ENCODE assay signal across 22 mouse cellular contexts in the genomic region with DNA sequence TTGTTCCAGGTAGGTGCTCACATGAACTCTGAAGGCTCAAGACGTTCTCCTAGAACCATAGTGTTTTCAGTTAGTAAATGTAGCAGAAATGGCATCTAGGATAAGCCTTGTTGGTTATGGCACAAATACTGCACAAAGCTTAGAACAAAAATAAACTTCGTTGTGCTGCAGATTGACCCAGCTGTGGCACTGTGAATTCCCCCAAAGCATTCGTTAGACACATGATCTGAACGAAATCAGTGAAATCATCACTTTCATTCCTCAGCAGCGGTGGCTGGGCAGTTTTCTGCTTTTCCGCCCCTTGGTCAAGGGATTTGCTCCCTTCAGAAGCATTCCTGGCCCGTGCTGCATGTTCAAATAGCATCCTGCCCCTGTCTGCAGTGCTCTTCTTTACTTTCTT. TPM values are rescaled to one million over a fixed set of nuclear protein-coding genes. Genes with fewer than 3 reads are reported as not detected.
A peak's percentile ranks its signal among the peaks of the same experiment; 100 is the strongest.
DNase-seq lines count a peak whose midpoint lies in the region; ATAC-seq and TF ChIP-seq lines count a peak whose summit lies in the region.
"Had no signal": no experiment of that assay in that cellular context is flagged by ENCODE, and none has a peak within 500 bp of the region (broad histone marks: within the 10 kb centered on the region; RNA-seq: fewer than 3 reads in every experiment).

No protein-coding gene starts in this region.

- TF ChIP-seq CTCF in CH12.LX (conservative IDR thresholded peaks at IDR 0.05 in 1 of 2, IDR thresholded peaks at IDR 0.05 in 1 of 2; ENCODE audit: low read depth in 2 of 2, low read length in 2 of 2): no peak

- ATAC-seq in heart, embryonic 12.5 days (ENCODE audit: insufficient number of reproducible peaks, low FRiP score): no peak
- ATAC-seq: activated CD4-positive, CD25-positive, alpha-beta regulatory T cell, adult 4 months; CD4-positive, CD25-positive, alpha-beta regulatory T cell, adult 4 months; Patski had no signal

- dilution Hi-C loops in CH12.LX (cut with MboI; ENCODE audit: extremely low pct_ligation_motif_present, extremely low pct_unique_long_range_greater_than_20kb, low sequenced_read_pairs): no loop called here

- H3K27me3 ChIP-seq in heart, embryonic 10.5 days (ENCODE audit: insufficient read depth, poor library complexity, severe bottlenecking): no peaks in the 10 kb centered on the region
- no peaks in the 10 kb centered on the region for H3K27me3 ChIP-seq in heart, embryonic 12.5 days (replicated peaks)
- no peaks in the 10 kb centered on the region for H3K27me3 ChIP-seq in CH12.LX (replicated peaks)
- H3K27me3 ChIP-seq: Patski had no signal

- 89% methylated on average over 7 of the region's 7 CpGs for WGBS in heart, embryonic 10.5 days
- WGBS in heart, embryonic 12.5 days: 89% methylated on average over 7 of the region's 7 CpGs

- no peak overlapping the region for H3K4me3 ChIP-seq in heart, embryonic 10.5 days
- no peak overlapping the region for H3K4me3 ChIP-seq in heart, embryonic 12.5 days
- no peak overlapping the region for H3K4me3 ChIP-seq in CH12.LX (replicated peaks in 1 of 3; ENCODE audit: low read depth in 2 of 3, low read length in 2 of 3, poor library complexity in 1 of 3)

- H3K9me3 ChIP-seq in heart, embryonic 10.5 days: no peaks in the 10 kb centered on the region
- no peaks in the 10 kb centered on the region for H3K9me3 ChIP-seq in heart, embryonic 12.5 days (replicated peaks)
- H3K9me3 ChIP-seq in CH12.LX (replicated peaks; ENCODE audit: low read length): peaks cover 2% of the 10 kb centered on the region
- H3K9me3 ChIP-seq: G1E had no signal

- TF ChIP-seq RAD21 in CH12.LX (IDR thresholded peaks at IDR 0.05; ENCODE audit: low read depth, low read length): no peak

- H3K4me1 ChIP-seq in heart, embryonic 10.5 days: no peaks in the 10 kb centered on the region
- no peaks in the 10 kb centered on the region for H3K4me1 ChIP-seq in heart, embryonic 12.5 days (replicated peaks)
- H3K4me1 ChIP-seq in CH12.LX (ENCODE audit: control insufficient read depth in 1 of 2, insufficient read depth in 2 of 2): peaks cover 10 to 36% of the 10 kb centered on the region in 2 experiments

- H3K9ac ChIP-seq in heart, embryonic 12.5 days: no peak overlapping the region
- no peak overlapping the region for H3K9ac ChIP-seq in CH12.LX (ENCODE audit: insufficient read depth, low read depth)

- DNase-seq in heart, embryonic 10.5 days (ENCODE audit: low spot score): peak; percentile 28
- peak; percentile 21 for DNase-seq in A20 (ENCODE audit: low read depth, low spot score)
- peak; percentile 38 for DNase-seq in CH12.LX (ENCODE audit: extremely low read depth)
- no peak for DNase-seq in frontal cortex, adult 2 months (ENCODE audit: extremely low spot score in 1 of 2, low spot score in 1 of 2)
- DNase-seq in kidney, adult 9 months: no peak
- DNase-seq: adrenal gland, adult 2 months; adrenal gland, adult 8-10 months; adrenal gland, postnatal 10 days; adrenal gland, postnatal 14 days; adrenal gland, postnatal 25 days; adrenal gland, postnatal 36 days; B cell, adult 2 months; cerebellum, adult 11 months; cerebellum, adult 11-12 months; cerebellum, adult 18-20 months; cerebellum, adult 2 months; cerebellum, adult 8-10 months had no signal

- H3K27ac ChIP-seq in heart, embryonic 10.5 days: no peak overlapping the region
- H3K27ac ChIP-seq in heart, embryonic 12.5 days (ENCODE audit: poor library complexity, severe bottlenecking): no peak overlapping the region
- peak overlapping the region; percentile 46; the same call in 1 of the 2 replicates for H3K27ac ChIP-seq in CH12.LX (ENCODE audit: insufficient read depth, low read depth)

- peak; percentile 85 for TF ChIP-seq EP300 in CH12.LX (IDR thresholded peaks at IDR 0.05; ENCODE audit: low read length)

- no peak overlapping the region for H3K4me2 ChIP-seq in heart, embryonic 12.5 days
- H3K4me2 ChIP-seq in CH12.LX (ENCODE audit: insufficient read depth, low read depth, poor library complexity, severe bottlenecking): 0 out of 2 replicates have a peak overlapping the region, but pooled peaks have one; percentile 32

- in situ Hi-C loops in CH12.LX (cut with MboI; ENCODE audit: low pct_ligation_motif_present, low pct_unique_long_range_greater_than_20kb, low sequenced_read_pairs): no loop called here

- H3K36me3 ChIP-seq in heart, embryonic 10.5 days: peaks cover 21% of the 10 kb centered on the region
- peaks cover 33% of the 10 kb centered on the region for H3K36me3 ChIP-seq in heart, embryonic 12.5 days
- peaks cover 26 to 50% of the 10 kb centered on the region in 2 experiments for H3K36me3 ChIP-seq in CH12.LX (replicated peaks in 1 of 2; ENCODE audit: control insufficient read depth in 1 of 2, insufficient read depth in 1 of 2, low read length in 1 of 2)

- TF ChIP-seq POLR2A in CH12.LX (IDR thresholded peaks at IDR 0.05; ENCODE audit: low read depth, low read length): no peak

- H3K79me2 ChIP-seq in CH12.LX (replicated peaks; ENCODE audit: control insufficient read depth, extremely low read depth, insufficient read depth, poor library complexity, severe bottlenecking): 0 out of 2 replicates have a peak, but pooled peaks cover 2% of the 10 kb centered on the region

TF ChIP-seq in CH12.LX, 34 proteins besides CTCF, POLR2A, EP300 and RAD21:
- TF ChIP-seq SMC3 (IDR thresholded peaks at IDR 0.05; ENCODE audit: low read depth, low read length): no peak; the same call in 1 of the 2 replicates
- TF ChIP-seq NRF1 (IDR thresholded peaks at IDR 0.05; ENCODE audit: low read depth, low read length): no peak
- peak; percentile 86 for TF ChIP-seq MEF2A (IDR thresholded peaks at IDR 0.05; ENCODE audit: borderline replicate concordance, low read depth, low read length)
- no peak for TF ChIP-seq CHD1 (IDR thresholded peaks at IDR 0.05; ENCODE audit: low read depth, low read length)
- peak; percentile 86 for TF ChIP-seq BHLHE40 (IDR thresholded peaks at IDR 0.05; ENCODE audit: low read depth, low read length)
- 0 out of 2 replicates have a peak, but pooled peaks have one; percentile 43 for TF ChIP-seq MAX (IDR thresholded peaks at IDR 0.05; ENCODE audit: low read length)
- TF ChIP-seq MXI1 (IDR thresholded peaks at IDR 0.05; ENCODE audit: low read depth, low read length): peak; percentile 50; the same call in 1 of the 2 replicates
- no peak for TF ChIP-seq ZNF384 (IDR thresholded peaks at IDR 0.05; ENCODE audit: low read depth, low read length)
- TF ChIP-seq CHD2 (IDR thresholded peaks at IDR 0.05; ENCODE audit: low read length): 0 out of 2 replicates have a peak, but pooled peaks have one; percentile 39
- TF ChIP-seq IRF4 (IDR thresholded peaks at IDR 0.05; ENCODE audit: low read depth, low read length): peak; percentile 76
- TF ChIP-seq ELF1 (IDR thresholded peaks at IDR 0.05; ENCODE audit: low read depth, low read length): peak; percentile 9; the same call in 1 of the 2 replicates
- TF ChIP-seq MYC (IDR thresholded peaks at IDR 0.05; ENCODE audit: low read depth, low read length): peak; percentile 61; the same call in 1 of the 2 replicates
- peak; percentile 34 for TF ChIP-seq HCFC1 (IDR thresholded peaks at IDR 0.05; ENCODE audit: low read depth, low read length)
- TF ChIP-seq MAZ (IDR thresholded peaks at IDR 0.05; ENCODE audit: low read depth, low read length): no peak
- TF ChIP-seq E2F4 (IDR thresholded peaks at IDR 0.05; ENCODE audit: insufficient replicate concordance, low read depth, low read length): peak; percentile 30; the same call in 1 of the 2 replicates
- TF ChIP-seq SIN3A (IDR thresholded peaks at IDR 0.05; ENCODE audit: low read length): peak; percentile 60
- 0 out of 2 replicates have a peak, but pooled peaks have one; percentile 70 for TF ChIP-seq RCOR1 (conservative IDR thresholded peaks at IDR 0.05; ENCODE audit: low read depth, low read length)
- TF ChIP-seq ETS1 (conservative IDR thresholded peaks at IDR 0.05; ENCODE audit: low read depth, low read length): peak; percentile 87
- 0 out of 2 replicates have a peak, but pooled peaks have one; percentile 22 for TF ChIP-seq JUN (IDR thresholded peaks at IDR 0.05; ENCODE audit: insufficient read depth, low read depth, low read length)
- TF ChIP-seq USF2 (conservative IDR thresholded peaks at IDR 0.05; ENCODE audit: low read depth, low read length): 0 out of 2 replicates have a peak, but pooled peaks have one; percentile 10
- TF ChIP-seq TCF12 (IDR thresholded peaks at IDR 0.05; ENCODE audit: low read depth, low read length): peak; percentile 59; the same call in 1 of the 2 replicates
- 0 out of 2 replicates have a peak, but pooled peaks have one; percentile 46 for TF ChIP-seq JUND (conservative IDR thresholded peaks at IDR 0.05; ENCODE audit: low read depth, low read length)
- TF ChIP-seq MAFK (IDR thresholded peaks at IDR 0.05; ENCODE audit: insufficient replicate concordance, low read length): peak; percentile 68; the same call in 1 of the 2 replicates

RNA-seq across cellular contexts. Expression of a gene that starts 22.0 kb away (rescaled TPM):
- 6.8 and 7.5 TPM in 2 replicates for polyA plus RNA-seq in heart, embryonic 10.5 days (2016; fragmentation: Nextera tagmentation; extraction: Ambion mirVana)
- polyA plus RNA-seq in heart, embryonic 12.5 days (2016; fragmentation: Nextera tagmentation; extraction: Ambion mirVana): 7.7 and 8.1 TPM in 2 replicates
- total RNA-seq in CH12.LX (2012; rRNA removed) (16.8 and 17.4 TPM in 2 replicates), CH12.LX (2014; rRNA removed) (9.4 and 10.5 TPM in 2 replicates)
- 17.1 and 20.8 TPM in 2 replicates for polyA plus RNA-seq in CH12.LX (2012; ENCODE audit: insufficient read length, low read depth)
- polyA plus RNA-seq in frontal cortex, adult 2 months (2012; rRNA removed): 29.9 and 32.3 TPM in 2 replicates

RNA-seq across cellular contexts. Expression of a gene that starts 22.1 kb away (rescaled TPM):
- polyA plus RNA-seq in heart, embryonic 10.5 days (2016; fragmentation: Nextera tagmentation; extraction: Ambion mirVana): 4.6 and 6.0 TPM in 2 replicates
- 5.5 and 6.3 TPM in 2 replicates for polyA plus RNA-seq in heart, embryonic 12.5 days (2016; fragmentation: Nextera tagmentation; extraction: Ambion mirVana)
- total RNA-seq in CH12.LX (2012; rRNA removed) (3.9 and 4.6 TPM in 2 replicates), CH12.LX (2014; rRNA removed) (3.2 and 3.9 TPM in 2 replicates)
- polyA plus RNA-seq in CH12.LX (2012; ENCODE audit: insufficient read length, low read depth): 2.4 and 2.8 TPM in 2 replicates
- 13.8 and 14.0 TPM in 2 replicates for polyA plus RNA-seq in frontal cortex, adult 2 months (2012; rRNA removed)

Comparison
In these comparisons a context has a peak if more than half of its experiments do, and no peak if none do; other contexts are left out.
1. DNase-seq: peak in heart, embryonic 10.5 days (single experiment), A20 (single experiment) and CH12.LX (single experiment); none in frontal cortex, adult 2 months (0 of 2) and kidney, adult 9 months (single experiment).